Mouse (Mus musculus): Measurements from ENCODE around the gene Klf1. TPM values are rescaled to one million over a fixed set of nuclear protein-coding genes. Genes with fewer than 3 reads are reported as not detected.

Klf1 gene
- polyA plus RNA-seq, 1 experiment from 2014 or later, result 0.56 TPM

- Histone ChIP-seq H3K4me2 (replicated peaks; ENCODE audit: low read depth) (no peak overlapping the region), H3K27me3 (replicated peaks; ENCODE audit: control insufficient read depth, insufficient read depth, low read length) (peaks cover 37% of the 10 kb centered on the region), H3K4me1 (replicated peaks; ENCODE audit: control insufficient read depth, insufficient read depth, low read length) (no peaks in the 10 kb centered on the region), H3K4me3 (ENCODE audit: low read depth, low read length) (no peak overlapping the region), H3K9me3 (ENCODE audit: control insufficient read depth) (no peaks in the 10 kb centered on the region), H3K36me3 (ENCODE audit: control insufficient read depth, insufficient read depth) (no peaks in the 10 kb centered on the region), H3K9ac (ENCODE audit: low read depth, low read length) (no peak overlapping the region), H3K27ac (ENCODE audit: low read depth, low read length) (no peak overlapping the region)
- TF ChIP-seq CTCF (IDR thresholded peaks at IDR 0.05; ENCODE audit: low read depth), result no peak
- 88% methylated on average over 1 of the region's 1 CpGs for WGBS
- ATAC-seq, result no peak
Measured at GRCm38 (mm10) chr8:84927513-84927912, 25.8 kb downstream of the Klf1 start.

- no peaks in the 10 kb centered on the region for H3K36me3 ChIP-seq (ENCODE audit: control insufficient read depth, insufficient read depth)
Measured at GRCm38 (mm10) chr8:84928456-84929306, 27.0 kb downstream of the Klf1 start.

GRCm38 (mm10) chr8:84930582-84930981 lies 28.9 kb downstream of the Klf1 start:
- no peak overlapping the region for H3K27ac ChIP-seq (ENCODE audit: low read depth, low read length)
- ATAC-seq, result no peak
- no peaks in the 10 kb centered on the region for H3K9me3 ChIP-seq (ENCODE audit: control insufficient read depth)
- no peak overlapping the region for H3K4me3 ChIP-seq (ENCODE audit: low read depth, low read length)
- no peak overlapping the region for H3K9ac ChIP-seq (ENCODE audit: low read depth, low read length)
- H3K4me1 ChIP-seq (replicated peaks; ENCODE audit: control insufficient read depth, insufficient read depth, low read length), result no peaks in the 10 kb centered on the region
- peaks cover 58% of the 10 kb centered on the region for H3K27me3 ChIP-seq (replicated peaks; ENCODE audit: control insufficient read depth, insufficient read depth, low read length)
- WGBS, result 85% methylated on average over 13 of the region's 13 CpGs
- H3K4me2 ChIP-seq (replicated peaks; ENCODE audit: low read depth), result no peak overlapping the region
- no peak for TF ChIP-seq CTCF (IDR thresholded peaks at IDR 0.05; ENCODE audit: low read depth)
- no peaks in the 10 kb centered on the region for H3K36me3 ChIP-seq (ENCODE audit: control insufficient read depth, insufficient read depth)

More at GRCm38 (mm10) chr8:84928456-84929306, 27.0 kb downstream of the Klf1 start:
- Histone ChIP-seq H3K4me2 (replicated peaks; ENCODE audit: low read depth) (peak overlapping the region; percentile 57), H3K9ac (ENCODE audit: low read depth, low read length) (no peak overlapping the region), H3K9me3 (ENCODE audit: control insufficient read depth) (no peaks in the 10 kb centered on the region), H3K4me3 (ENCODE audit: low read depth, low read length) (peak overlapping the region; percentile 24), H3K27me3 (replicated peaks; ENCODE audit: control insufficient read depth, insufficient read depth, low read length) (peaks cover 40% of the 10 kb centered on the region), H3K27ac (ENCODE audit: low read depth, low read length) (no peak overlapping the region), H3K4me1 (replicated peaks; ENCODE audit: control insufficient read depth, insufficient read depth, low read length) (no peaks in the 10 kb centered on the region)
- 5% methylated on average over 44 of the region's 52 CpGs for WGBS
- TF ChIP-seq CTCF (IDR thresholded peaks at IDR 0.05; ENCODE audit: low read depth), result peak; percentile 82
- 0 out of 2 replicates have a peak, but pooled peaks have one; percentile 13 for ATAC-seq

- H3K9ac ChIP-seq (ENCODE audit: low read depth, low read length), result no peak overlapping the region
- H3K27me3 ChIP-seq (replicated peaks; ENCODE audit: control insufficient read depth, insufficient read depth, low read length), result peaks cover 74% of the 10 kb centered on the region
- no peak for TF ChIP-seq CTCF (IDR thresholded peaks at IDR 0.05; ENCODE audit: low read depth)
- H3K36me3 ChIP-seq (ENCODE audit: control insufficient read depth, insufficient read depth), result no peaks in the 10 kb centered on the region
- H3K9me3 ChIP-seq (ENCODE audit: control insufficient read depth), result no peaks in the 10 kb centered on the region
- no peak overlapping the region for H3K4me2 ChIP-seq (replicated peaks; ENCODE audit: low read depth)
- ATAC-seq, result no peak
- H3K4me1 ChIP-seq (replicated peaks; ENCODE audit: control insufficient read depth, insufficient read depth, low read length), result no peaks in the 10 kb centered on the region
- no peak overlapping the region for H3K27ac ChIP-seq (ENCODE audit: low read depth, low read length)
- 76% methylated on average over 16 of the region's 16 CpGs for WGBS
- no peak overlapping the region for H3K4me3 ChIP-seq (ENCODE audit: low read depth, low read length)
Measured at GRCm38 (mm10) chr8:84933767-84934559, 32.2 kb downstream of the Klf1 start.

GRCm38 (mm10) chr8:84934860-84935259 lies 33.1 kb downstream of the Klf1 start:
- H3K4me2 ChIP-seq (replicated peaks; ENCODE audit: low read depth), result no peak overlapping the region
- ATAC-seq, result no peak
- WGBS, result under 1% methylated on average over 15 of the region's 15 CpGs
- H3K9me3 ChIP-seq (ENCODE audit: control insufficient read depth), result no peaks in the 10 kb centered on the region
- H3K27me3 ChIP-seq (replicated peaks; ENCODE audit: control insufficient read depth, insufficient read depth, low read length), result peaks cover 71% of the 10 kb centered on the region
- TF ChIP-seq CTCF (IDR thresholded peaks at IDR 0.05; ENCODE audit: low read depth), result no peak
- no peak overlapping the region for H3K9ac ChIP-seq (ENCODE audit: low read depth, low read length)
- H3K27ac ChIP-seq (ENCODE audit: low read depth, low read length), result no peak overlapping the region
- no peak overlapping the region for H3K4me3 ChIP-seq (ENCODE audit: low read depth, low read length)
- no peaks in the 10 kb centered on the region for H3K36me3 ChIP-seq (ENCODE audit: control insufficient read depth, insufficient read depth)
- H3K4me1 ChIP-seq (replicated peaks; ENCODE audit: control insufficient read depth, insufficient read depth, low read length), result no peaks in the 10 kb centered on the region

- H3K9me3 ChIP-seq (ENCODE audit: control insufficient read depth), result no peaks in the 10 kb centered on the region
- no peak overlapping the region for H3K9ac ChIP-seq (ENCODE audit: low read depth, low read length)
- 8% methylated on average over 14 of the region's 14 CpGs for WGBS
- H3K27ac ChIP-seq (ENCODE audit: low read depth, low read length), result no peak overlapping the region
- H3K4me1 ChIP-seq (replicated peaks; ENCODE audit: control insufficient read depth, insufficient read depth, low read length), result no peaks in the 10 kb centered on the region
- H3K27me3 ChIP-seq (replicated peaks; ENCODE audit: control insufficient read depth, insufficient read depth, low read length), result peaks cover 66% of the 10 kb centered on the region
- no peaks in the 10 kb centered on the region for H3K36me3 ChIP-seq (ENCODE audit: control insufficient read depth, insufficient read depth)
- no peak overlapping the region for H3K4me2 ChIP-seq (replicated peaks; ENCODE audit: low read depth)
- no peak overlapping the region for H3K4me3 ChIP-seq (ENCODE audit: low read depth, low read length)
- TF ChIP-seq CTCF (IDR thresholded peaks at IDR 0.05; ENCODE audit: low read depth), result no peak
- ATAC-seq, result peak; percentile 34; the same call in 1 of the 2 replicates
Measured at GRCm38 (mm10) chr8:84935489-84935888, 33.8 kb downstream of the Klf1 start.
